Mouse (Mus musculus) lung, embryonic 14.5 days (tissue): ENCODE results near the gene Tom1l2. TPM values are rescaled to one million over a fixed set of nuclear protein-coding genes. Genes with fewer than 3 reads are reported as not detected.

Experiments used
- ATAC-seq: fragments of 200-750 bp; cut with Nextera tagmentation; 2 replicates; pipeline ENCODE4 v1.8.0; 2017; ENCODE audit warnings: mild to moderate bottlenecking, moderate TSS enrichment, moderate library complexity; ENCODE audit not compliant: insufficient read depth
- DNase-seq: peaks from one replicate; pipeline ENCODE4 v3.0.0-alpha.2; 2015
- H3K27ac ChIP-seq: fragments of 300-500 bp; sonication (generic); 2 replicates; pipeline ENCODE4 v1.5.1; 2014; ENCODE audit warnings: low read depth, mild to moderate bottlenecking, moderate library complexity
- H3K27me3 ChIP-seq: fragments of 300-500 bp; sonication (generic); 2 replicates; pipeline ENCODE4 v1.6.1; 2014; ENCODE audit warnings: low read length, control low read depth; ENCODE audit not compliant: insufficient read depth
- H3K36me3 ChIP-seq: fragments of 300-500 bp; sonication (generic); 2 replicates; pipeline ENCODE4 v1.6.1; 2014; ENCODE audit warnings: control low read depth; ENCODE audit not compliant: insufficient read depth
- H3K4me1 ChIP-seq: fragments of 300-500 bp; sonication (generic); 2 replicates; pipeline ENCODE4 v1.6.1; 2014; ENCODE audit warnings: antibody characterized with exemption, control low read depth; ENCODE audit not compliant: insufficient read depth
- H3K4me2 ChIP-seq: fragments of 300-500 bp; sonication (generic); 2 replicates; pipeline ENCODE4 v1.6.1; 2014; ENCODE audit warnings: mild to moderate bottlenecking
- H3K4me3 ChIP-seq: fragments of 300-500 bp; sonication (generic); 2 replicates; pipeline ENCODE4 v1.5.1; 2014; ENCODE audit warnings: low read depth, low read length
- H3K9ac ChIP-seq: fragments of 300-500 bp; sonication (generic); 2 replicates; pipeline ENCODE4 v1.6.1; 2014
- H3K9me3 ChIP-seq: fragments of 300-500 bp; sonication (generic); 2 replicates; pipeline ENCODE4 v1.6.1; 2016; ENCODE audit warnings: low read depth, low read length, control low read depth
- CTCF ChIP-seq: IDR thresholded peaks from 2 replicates; pipeline ENCODE4 v1.5.1; 2016; ENCODE audit warnings: antibody characterized with exemption, low read depth
- WGBS: fragments of 180-500 bp; shearing (Covaris S2); extraction: QIAGEN DNeasy Blood & Tissue Kit; methylation state at CpG from one replicate; pipeline ENCODE4 v1.1.7; 2014; 5-methylcytosine and 5-hydroxymethylcytosine counted together
- microRNA-seq: library from miRNA; unstranded; fragments of <30 nt; microRNA quantifications from one replicate; pipeline ENCODE4, GENCODE M21; 2016; ENCODE audit warnings: borderline number of aligned reads
- polyA plus RNA-seq: library from polyadenylated mRNA; unstranded; fragments of >200 nt; fragmentation: Nextera tagmentation; extraction: Ambion mirVana; gene quantifications from 2 replicates; pipeline ENCODE4 v1.2.1, GENCODE M21; 2014

Tom1l2 gene
- polyA plus RNA-seq, 1 experiment from 2014 or later: 20.6 TPM

DNA sequence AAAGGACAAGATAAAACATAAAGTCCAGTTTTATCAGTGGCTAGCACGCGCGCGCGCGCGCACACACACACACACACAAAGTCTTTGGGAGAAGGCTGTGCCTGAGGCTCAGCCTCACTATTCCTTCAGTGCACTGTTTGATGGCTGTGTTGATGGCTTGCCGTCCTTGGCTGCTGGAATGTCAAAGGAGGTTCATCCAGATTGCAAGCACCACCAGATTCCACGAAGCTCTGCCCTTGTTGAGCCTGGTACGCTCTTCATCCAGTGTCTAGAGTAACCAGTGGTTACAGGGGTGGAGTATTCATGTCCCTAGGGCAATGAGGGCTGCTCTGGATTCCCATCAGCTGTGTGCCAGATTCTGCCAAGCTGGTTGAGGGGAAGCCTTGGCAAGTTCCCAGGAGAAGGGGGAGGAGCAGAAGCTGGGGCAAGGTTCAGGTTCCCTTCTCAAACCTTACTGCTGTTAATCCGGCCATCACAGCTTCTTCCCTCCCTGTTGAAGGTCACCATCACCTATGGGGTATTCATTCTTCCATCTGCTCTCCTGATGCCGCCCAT lies 170.5 kb downstream of the Tom1l2 start:
- H3K36me3 ChIP-seq: peaks cover 33% of the 10 kb centered on the region
- H3K4me3 ChIP-seq: no peak overlapping the region
- ATAC-seq: no peak
- H3K4me2 ChIP-seq: no peak overlapping the region
- no peak overlapping the region for H3K9ac ChIP-seq
- no peaks in the 10 kb centered on the region for H3K9me3 ChIP-seq
- no peak for TF ChIP-seq CTCF
- peaks cover 41% of the 10 kb centered on the region for H3K4me1 ChIP-seq
- peak; percentile 53 for DNase-seq
- peak overlapping the region; percentile 8; the same call in 1 of the 2 replicates for H3K27ac ChIP-seq
- WGBS: 74% methylated on average over 12 of the region's 12 CpGs
- no peaks in the 10 kb centered on the region for H3K27me3 ChIP-seq

- no peak for TF ChIP-seq CTCF
- Histone ChIP-seq H3K36me3 (peaks cover 6% of the 10 kb centered on the region; the same call in 1 of the 2 replicates), H3K9me3 (no peaks in the 10 kb centered on the region), H3K27ac (no peak overlapping the region; the same call in 1 of the 2 replicates), H3K27me3 (no peaks in the 10 kb centered on the region), H3K4me1 (peaks cover 57% of the 10 kb centered on the region), H3K4me2 (0 out of 2 replicates have a peak overlapping the region, but pooled peaks have one; percentile 100), H3K4me3 (no peak overlapping the region), H3K9ac (no peak overlapping the region)
- no peak for DNase-seq
- no peak for ATAC-seq
These were observed 174.2 kb downstream of the Tom1l2 start for GRCm38 (mm10) chr11:60178506-60178905.

- no peak for TF ChIP-seq CTCF
- H3K36me3 ChIP-seq: peaks cover 6% of the 10 kb centered on the region; the same call in 1 of the 2 replicates
- no peak overlapping the region for H3K9ac ChIP-seq
- ATAC-seq: no peak
- no peak for DNase-seq
- H3K4me1 ChIP-seq: peaks cover 60% of the 10 kb centered on the region
- 29% methylated on average over 6 of the region's 6 CpGs for WGBS
- H3K27ac ChIP-seq: peak overlapping the region; percentile 91; the same call in 1 of the 2 replicates
- H3K4me2 ChIP-seq: peak overlapping the region; percentile 100; the same call in 1 of the 2 replicates
- no peak overlapping the region for H3K4me3 ChIP-seq
- no peaks in the 10 kb centered on the region for H3K9me3 ChIP-seq
- H3K27me3 ChIP-seq: no peaks in the 10 kb centered on the region
These were observed 174.7 kb downstream of the Tom1l2 start for GRCm38 (mm10) chr11:60178005-60178404.

- ATAC-seq (no peak), DNase-seq (peak; percentile 83)
- Histone ChIP-seq H3K4me2 (peak overlapping the region; percentile 100), H3K9me3 (no peaks in the 10 kb centered on the region), H3K9ac (peak overlapping the region; percentile 70), H3K27me3 (no peaks in the 10 kb centered on the region), H3K4me3 (peak overlapping the region; percentile 66), H3K27ac (peak overlapping the region; percentile 91), H3K36me3 (peaks cover 10% of the 10 kb centered on the region; the same call in 1 of the 2 replicates), H3K4me1 (peaks cover 62% of the 10 kb centered on the region)
- WGBS: 1% methylated on average over 42 of the region's 42 CpGs
- TF ChIP-seq CTCF: no peak
These were observed 175.6 kb downstream of the Tom1l2 start for GRCm38 (mm10) chr11:60176975-60177657.

Small RNA genes within 50 kb of the gene (microRNA-seq; reads per million reads assigned to microRNA genes)
- gene Gm27711 (not detected), gene Mir6921 (not detected), gene Mir6922 (not detected)

Other genes with a start within 250 kb of the Tom1l2 start
- 31.8 and 37.8 TPM in 2 replicates for gene Rai1, start 247.9 kb downstream of the Tom1l2 start, polyA plus RNA-seq
- gene Srebf1, start 130.3 kb downstream of the Tom1l2 start, polyA plus RNA-seq: 73.9 and 77.2 TPM in 2 replicates
- gene Drc3, start 424 bp upstream of the Tom1l2 start, polyA plus RNA-seq: 2.8 and 3.4 TPM in 2 replicates
- 26.8 and 27.1 TPM in 2 replicates for gene Gid4, start 64.2 kb upstream of the Tom1l2 start, polyA plus RNA-seq
- 47.5 and 50.1 TPM in 2 replicates for gene Atpaf2, start 65.6 kb upstream of the Tom1l2 start, polyA plus RNA-seq
- 105 and 109 TPM in 2 replicates for gene Drg2, start 101.7 kb upstream of the Tom1l2 start, polyA plus RNA-seq
- gene Myo15, start 116.4 kb upstream of the Tom1l2 start, polyA plus RNA-seq: 0.03 and 0.08 TPM in 2 replicates
- 32.3 and 33.5 TPM in 2 replicates for gene Alkbh5, start 183.5 kb upstream of the Tom1l2 start, polyA plus RNA-seq